Mouse (Mus musculus) gastrocnemius, adult 2 months (tissue): ENCODE measurements at regions not wholly inside any gene's neighbourhood (a gene's known extent, or its start where the extent isn't known, plus 50 kb on each side); places are given as distances from the start of the nearest gene placed in this dataset.

Source experiments
- DNase-seq: peaks from one replicate; pipeline ENCODE4 v3.0.0; 2022
- H3K27ac ChIP-seq: fragments of 200-600 bp; 2 replicates; pipeline ENCODE4 v1.8.1; 2022; ENCODE audit warnings: mild to moderate bottlenecking
- H3K4me3 ChIP-seq: fragments of 200-600 bp; 2 replicates; pipeline ENCODE4 v1.8.1; 2022; ENCODE audit warnings: mild to moderate bottlenecking, moderate library complexity
- CTCF ChIP-seq: fragments of 200-600 bp; IDR thresholded peaks from 2 replicates; pipeline ENCODE4 v1.8.1; 2022; ENCODE audit warnings: antibody characterized with exemption, mild to moderate bottlenecking, moderate library complexity
- intact Hi-C: fragments of 180-260 bp; cut with DNase I; formaldehyde crosslinking; loops from one replicate; pipeline ENCODE4 v1.15.1; 2025

- H3K27ac ChIP-seq, result peak overlapping the region; percentile 86
- TF ChIP-seq CTCF, result no peak
- intact Hi-C loops, result loop anchor here (5.0 kb wide), 2 partner anchors 78 to 98 kb away; no protein-coding TSS in a partner anchor
- H3K4me3 ChIP-seq, result no peak overlapping the region
- no peak for DNase-seq
Measured at GRCm38 (mm10) chr6:31079586-31080259, 120.8 kb upstream of the Klf14 start.

- no peak for TF ChIP-seq CTCF
- Histone ChIP-seq H3K27ac (peak overlapping the region; percentile 86), H3K4me3 (no peak overlapping the region)
- intact Hi-C loops, result no loop called here
- DNase-seq, result no peak
Measured at GRCm38 (mm10) chr6:31080279-31080678, 121.4 kb upstream of the Klf14 start.

GRCm38 (mm10) chr6:31080691-31081090 is 121.8 kb upstream of the Klf14 start:
- intact Hi-C loops, result no loop called here
- TF ChIP-seq CTCF, result no peak
- Histone ChIP-seq H3K4me3 (no peak overlapping the region), H3K27ac (peak overlapping the region; percentile 86)
- DNase-seq, result no peak

- no peak overlapping the region for H3K4me3 ChIP-seq
- no peak for DNase-seq
- TF ChIP-seq CTCF, result no peak
- H3K27ac ChIP-seq, result peak overlapping the region; percentile 86
- intact Hi-C loops, result no loop called here
Measured at GRCm38 (mm10) chr6:31081238-31081637, 122.4 kb upstream of the Klf14 start.

- no peak for DNase-seq
- TF ChIP-seq CTCF, result no peak
- H3K4me3 ChIP-seq, result no peak overlapping the region
- intact Hi-C loops, result no loop called here
- peak overlapping the region; percentile 86 for H3K27ac ChIP-seq
Measured at GRCm38 (mm10) chr6:31081988-31082387, 123.1 kb upstream of the Klf14 start.

GRCm38 (mm10) chr6:31082613-31083470 is 124.0 kb upstream of the Klf14 start:
- intact Hi-C loops, result no loop called here
- DNase-seq, result peak; percentile 86
- peak overlapping the region; percentile 7; the same call in 1 of the 2 replicates for H3K4me3 ChIP-seq

GRCm38 (mm10) chr6:31083701-31084100 is 124.8 kb upstream of the Klf14 start:
- H3K4me3 ChIP-seq, result no peak overlapping the region
- no peak for DNase-seq
- intact Hi-C loops, result no loop called here
- TF ChIP-seq CTCF, result no peak
- H3K27ac ChIP-seq, result peak overlapping the region; percentile 86

More at GRCm38 (mm10) chr6:31082613-31083470, 124.0 kb upstream of the Klf14 start:
- H3K27ac ChIP-seq, result peak overlapping the region; percentile 86
- no peak for TF ChIP-seq CTCF

- H3K4me3 ChIP-seq, result no peak overlapping the region
- no peak for DNase-seq
- TF ChIP-seq CTCF, result no peak
- intact Hi-C loops, result no loop called here
- H3K27ac ChIP-seq, result peak overlapping the region; percentile 86
Measured at GRCm38 (mm10) chr6:31085063-31085759, 126.3 kb upstream of the Klf14 start.

- intact Hi-C loops, result no loop called here
- Histone ChIP-seq H3K27ac (peak overlapping the region; percentile 86), H3K4me3 (no peak overlapping the region)
Measured at GRCm38 (mm10) chr6:31085760-31086108, 126.9 kb upstream of the Klf14 start.

GRCm38 (mm10) chr6:31086283-31086682 is 127.4 kb upstream of the Klf14 start:
- TF ChIP-seq CTCF, result no peak
- no peak overlapping the region for H3K4me3 ChIP-seq
- no peak for DNase-seq
- peak overlapping the region; percentile 86; the same call in 1 of the 2 replicates for H3K27ac ChIP-seq
- intact Hi-C loops, result no loop called here

More at GRCm38 (mm10) chr6:31085760-31086108, 126.9 kb upstream of the Klf14 start:
- TF ChIP-seq CTCF, result no peak
- no peak for DNase-seq

GRCm38 (mm10) chr6:31086798-31087360 is 128.0 kb upstream of the Klf14 start:
- Histone ChIP-seq H3K27ac (peak overlapping the region; percentile 89), H3K4me3 (no peak overlapping the region)
- no peak for DNase-seq
- intact Hi-C loops, result no loop called here
- no peak for TF ChIP-seq CTCF

GRCm38 (mm10) chr6:31087511-31087910 is 128.6 kb upstream of the Klf14 start:
- intact Hi-C loops, result no loop called here
- Histone ChIP-seq H3K4me3 (no peak overlapping the region; the same call in none of the 2 replicates), H3K27ac (peak overlapping the region; percentile 89)
- peak; percentile 20 for DNase-seq
- no peak for TF ChIP-seq CTCF
